Mouse (Mus musculus): ENCODE measurements around the gene Lbhd1. TPM values are rescaled to one million over a fixed set of nuclear protein-coding genes. Genes with fewer than 3 reads are reported as not detected.

Gene Lbhd1
- 9.7 and 11.2 TPM in 2 replicates for polyA plus RNA-seq (2021; fragmentation: Nextera tagmentation)
- long read RNA-seq, experiment 1, result 0 reads
- long read RNA-seq, experiment 2, partial matches to known transcripts, result 0 of 3 reads
- long read RNA-seq, experiment 2, other reads (novel, unspliced or antisense), result 3 of 3 reads

GRCm38 (mm10) chr19:8883616-8884015, at the start of gene Lbhd1, which contains the start of gene Gm49403:
Gene Lbhd1 (plus strand): TSS chr19:8883732.
Gene Gm49403 (plus strand): TSS chr19:8883930.

GRCm38 (mm10) chr19:8837251-8837791, 46.2 kb upstream of the Lbhd1 start, which contains the start of gene Bscl2:
Gene Bscl2 (plus strand): TSS chr19:8837467.

GRCm38 (mm10) chr19:8839103-8839907, 44.2 kb upstream of the Lbhd1 start, which contains the start of gene Gng3:
Gene Gng3 (minus strand): TSS chr19:8839194.

GRCm38 (mm10) chr19:8850402-8850901, 33.1 kb upstream of the Lbhd1 start, which contains the start of gene Lrrn4cl:
Gene Lrrn4cl (plus strand): TSS chr19:8850768.

GRCm38 (mm10) chr19:8871267-8872186, 12.0 kb upstream of the Lbhd1 start, which contains the start of gene Ubxn1:
Gene Ubxn1 (plus strand): TSS chr19:8871496.

GRCm38 (mm10) chr19:8880311-8881033, 3.1 kb upstream of the Lbhd1 start, which contains the start of gene Uqcc3:
Gene Uqcc3 (minus strand): TSS chr19:8880923.

GRCm38 (mm10) chr19:8888511-8889385, 5.2 kb downstream of the Lbhd1 start, which contains the start of the genes 1810009A15Rik and Gm49416:
Gene 1810009A15Rik (plus strand): TSS chr19:8888853.
Gene Gm49416 (plus strand): TSS chr19:8888926.

GRCm38 (mm10) chr19:8892829-8893766, 9.6 kb downstream of the Lbhd1 start, which contains the start of gene Ints5:
Gene Ints5 (plus strand): TSS chr19:8893005.

GRCm38 (mm10) chr19:8897865-8898495, 14.4 kb downstream of the Lbhd1 start, which contains the start of gene Ganab:
Gene Ganab (plus strand): TSS chr19:8898071.

GRCm38 (mm10) chr19:8920073-8920736, 36.7 kb downstream of the Lbhd1 start, which contains the start of gene B3gat3:
Gene B3gat3 (plus strand): TSS chr19:8920374.

GRCm38 (mm10) chr19:8929224-8930088, 45.9 kb downstream of the Lbhd1 start, which contains the start of the genes Rom1 and Eml3:
Gene Rom1 (minus strand): TSS chr19:8929356.
Gene Eml3 (plus strand): TSS chr19:8929552.

GRCm38 (mm10) chr19:8941515-8942217, 58.1 kb downstream of the Lbhd1 start, which contains the start of gene Mta2:
Gene Mta2 (plus strand): TSS chr19:8941875.

All from left cerebral cortex, adult 6 months (tissue).